Mouse (Mus musculus) liver, embryonic 11.5 days (tissue): ENCODE data around the gene Havcr2. TPM values are rescaled to one million over a fixed set of nuclear protein-coding genes. Genes with fewer than 3 reads are reported as not detected.
"Not testable (repeated sequence)": the region's sequence is repeated elsewhere in the genome, so short reads cannot be mapped to it uniquely, and the experiment has no call there.

Experiments
- ATAC-seq: fragments of 200-750 bp; cut with Nextera tagmentation; replicated peaks from 2 replicates; pipeline ENCODE4 v1.8.0; 2017; ENCODE audit warnings: moderate number of reproducible peaks, mild to moderate bottlenecking, moderate TSS enrichment, moderate library complexity; ENCODE audit not compliant: low FRiP score
- DNase-seq: peaks from one replicate; pipeline ENCODE4 v3.0.0-alpha.2; 2017; ENCODE audit warnings: low spot score
- H3K27ac ChIP-seq: fragments of 300-500 bp; sonication (generic); 2 replicates; pipeline ENCODE4 v1.5.1; 2014; ENCODE audit warnings: mild to moderate bottlenecking, low read depth, low read length, control low read depth
- H3K27me3 ChIP-seq: fragments of 300-500 bp; sonication (generic); replicated peaks from 2 replicates; pipeline ENCODE4 v1.6.1; 2014; ENCODE audit warnings: low read length, mixed read lengths; ENCODE audit not compliant: control insufficient read depth, insufficient read depth
- H3K36me3 ChIP-seq: fragments of 300-500 bp; sonication (generic); 2 replicates; pipeline ENCODE4 v1.6.1; 2014; ENCODE audit warnings: mild to moderate bottlenecking, low read length, moderate library complexity, mixed read lengths; ENCODE audit not compliant: control insufficient read depth, insufficient read depth
- H3K4me1 ChIP-seq: fragments of 300-500 bp; sonication (generic); replicated peaks from 2 replicates; pipeline ENCODE4 v1.6.1; 2014; ENCODE audit warnings: low read length, mixed read lengths; ENCODE audit not compliant: control insufficient read depth, insufficient read depth
- H3K4me2 ChIP-seq: fragments of 300-500 bp; sonication (generic); 2 replicates; pipeline ENCODE4 v1.6.1; 2014; ENCODE audit warnings: mild to moderate bottlenecking, control low read depth, moderate library complexity
- H3K4me3 ChIP-seq: fragments of 300-500 bp; sonication (generic); 2 replicates; pipeline ENCODE4 v1.5.1; 2014; ENCODE audit warnings: low read depth, low read length, control low read depth
- H3K9ac ChIP-seq: fragments of 300-500 bp; sonication (generic); 2 replicates; pipeline ENCODE4 v1.6.1; 2014; ENCODE audit warnings: low read depth, low read length, control low read depth
- H3K9me3 ChIP-seq: fragments of 300-500 bp; sonication (generic); 2 replicates; pipeline ENCODE4 v1.6.1; 2016; ENCODE audit warnings: low read length, inconsistent platforms, mixed read lengths; ENCODE audit not compliant: control insufficient read depth
- WGBS: fragments of 180-500 bp; shearing (Covaris S2); extraction: QIAGEN DNeasy Blood & Tissue Kit; methylation state at CpG from one replicate; pipeline ENCODE4 v1.1.7; 2014; 5-methylcytosine and 5-hydroxymethylcytosine counted together
- polyA plus RNA-seq: library from polyadenylated mRNA; unstranded; fragments of >200 nt; fragmentation: Nextera tagmentation; extraction: Ambion mirVana; gene quantifications from 2 replicates; pipeline ENCODE4 v1.2.1, GENCODE M21; 2014

Havcr2 gene
- 0.15 TPM in 1 of 2 replicates, not detected in the other for polyA plus RNA-seq

DNA sequence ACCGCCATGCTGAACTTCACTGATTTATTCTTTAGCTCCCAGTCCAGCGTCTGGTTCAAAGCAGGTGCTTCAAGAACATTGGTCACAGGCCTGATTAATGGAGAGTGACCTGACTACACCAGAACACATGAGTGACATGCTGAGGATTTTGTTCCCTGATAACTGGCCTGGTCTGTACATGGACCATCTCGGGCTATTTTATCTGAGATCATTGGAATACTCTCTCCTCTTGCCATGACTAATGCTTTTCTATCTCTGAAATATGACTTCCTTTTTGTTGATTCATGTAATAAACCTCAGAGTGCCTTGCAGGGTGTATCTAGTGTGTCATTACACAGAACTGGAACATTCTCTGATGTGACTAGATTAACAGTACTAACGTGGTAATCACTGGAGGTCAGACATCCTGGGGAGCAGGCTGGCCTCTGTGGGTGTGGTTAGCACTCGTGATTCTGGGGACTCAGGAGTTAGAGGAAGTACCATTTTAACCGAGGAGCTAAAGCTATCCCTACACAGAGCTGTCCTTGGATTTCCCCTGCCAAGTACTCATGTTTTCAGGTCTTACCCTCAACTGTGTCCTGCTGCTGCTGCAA lies at the start of gene Havcr2:
Gene Havcr2, plus strand, starts transcription at position 483 of the 593 bp plus-strand sequence.
- H3K4me1 ChIP-seq, result peaks cover 4% of the 10 kb centered on the region
- no peak within 1 kb of the TSS for H3K9ac ChIP-seq
- ATAC-seq (peak; percentile 85), DNase-seq (no peak)
- no peaks in the 10 kb centered on the region for H3K36me3 ChIP-seq
- no peaks in the 10 kb centered on the region for H3K9me3 ChIP-seq
- no peak within 1 kb of the TSS for H3K27ac ChIP-seq
- no peak within 1 kb of the TSS for H3K4me3 ChIP-seq
- no peaks in the 10 kb centered on the region for H3K27me3 ChIP-seq
- H3K4me2 ChIP-seq, result no peak within 1 kb of the TSS
- 44% methylated on average over 6 of the region's 6 CpGs for WGBS

DNA sequence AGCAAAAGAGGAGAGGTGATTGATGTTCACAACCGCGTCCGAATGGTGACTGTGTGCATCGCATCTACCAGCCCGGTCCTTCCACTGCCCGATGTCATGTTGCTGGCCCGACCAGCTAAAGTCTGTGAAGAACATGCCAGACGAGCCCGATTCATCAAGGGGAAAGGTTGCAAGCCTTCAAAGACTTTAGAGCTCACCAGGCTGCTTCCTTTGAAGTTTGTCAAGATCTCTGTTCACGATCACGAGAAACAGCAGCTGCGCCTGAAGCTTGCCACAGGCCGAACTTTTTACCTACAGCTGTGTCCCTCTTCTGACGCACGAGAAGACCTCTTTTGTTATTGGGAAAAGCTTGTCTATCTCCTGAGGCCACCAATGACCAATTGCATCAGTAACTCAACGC lies 49.7 kb upstream of the Havcr2 start:
- H3K4me3 ChIP-seq, result no peak overlapping the region
- H3K4me2 ChIP-seq, result no peak overlapping the region
- no peaks in the 10 kb centered on the region for H3K36me3 ChIP-seq
- H3K27ac ChIP-seq, result no peak overlapping the region
- WGBS, result 82% methylated on average over 16 of the region's 16 CpGs
- no peaks in the 10 kb centered on the region for H3K27me3 ChIP-seq
- no peak overlapping the region for H3K9ac ChIP-seq
- H3K4me1 ChIP-seq, result no peaks in the 10 kb centered on the region
- H3K9me3 ChIP-seq, result no peaks in the 10 kb centered on the region
- ATAC-seq (no peak), DNase-seq (no peak)

DNA sequence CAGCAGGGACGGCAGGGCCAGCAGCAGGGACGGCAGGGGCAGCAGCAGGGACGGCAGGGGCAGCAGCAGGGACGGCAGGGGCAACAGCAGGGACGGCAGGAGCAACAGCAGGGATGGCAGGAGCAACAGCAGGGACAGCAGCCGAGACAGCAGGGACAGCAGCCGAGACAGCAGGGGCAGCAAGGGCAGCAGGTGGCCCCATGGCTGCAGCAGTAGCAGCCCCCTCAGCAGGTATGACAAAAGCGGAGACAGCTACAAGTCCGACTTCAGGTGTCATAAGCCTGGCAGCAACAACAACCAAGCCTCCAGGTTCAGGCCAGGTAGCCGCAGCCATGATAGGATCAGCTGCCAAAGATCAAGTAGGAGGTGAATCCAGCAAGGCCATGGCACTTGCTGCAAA lies 48.0 kb upstream of the Havcr2 start:
- no peaks in the 10 kb centered on the region for H3K36me3 ChIP-seq
- no peaks in the 10 kb centered on the region for H3K27me3 ChIP-seq
- no peaks in the 10 kb centered on the region for H3K9me3 ChIP-seq
- no peak for DNase-seq
- no peak overlapping the region for H3K4me2 ChIP-seq
- no peak overlapping the region for H3K9ac ChIP-seq
- 53% methylated on average over 10 of the region's 10 CpGs for WGBS
- H3K4me3 ChIP-seq, result no peak overlapping the region
- no peak for ATAC-seq
- no peaks in the 10 kb centered on the region for H3K4me1 ChIP-seq
- no peak overlapping the region for H3K27ac ChIP-seq

DNA sequence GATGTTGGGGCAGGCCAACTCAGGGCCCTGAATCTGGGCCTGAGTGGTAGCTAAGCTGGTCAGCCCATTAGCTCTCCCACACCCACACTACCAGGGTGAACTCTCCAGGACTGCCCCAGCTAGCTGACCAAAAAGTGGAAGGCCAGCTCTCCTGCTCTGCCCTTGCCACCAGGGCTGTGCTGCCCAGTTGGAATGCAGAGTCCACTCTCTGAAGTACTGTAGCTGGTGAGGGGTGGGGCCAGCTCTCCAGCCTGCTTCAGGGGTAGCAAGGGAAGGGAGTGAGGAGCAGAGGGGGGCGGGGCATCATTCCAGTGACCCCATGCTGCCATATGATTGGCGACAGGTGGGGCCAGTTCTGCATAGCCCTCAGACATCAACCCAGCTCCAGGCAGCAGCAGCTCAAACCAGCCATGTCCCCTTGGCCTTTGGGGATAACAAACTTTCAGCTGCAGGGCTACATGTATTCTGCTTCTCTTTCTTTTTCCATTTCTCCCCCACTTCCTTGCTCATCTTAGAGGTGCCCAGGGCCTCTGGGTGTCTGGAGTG lies 44.6 kb upstream of the Havcr2 start:
- WGBS, result 50% methylated on average over 2 of the region's 2 CpGs
- no peak overlapping the region for H3K27ac ChIP-seq
- no peak for ATAC-seq
- DNase-seq, result no peak
- H3K4me2 ChIP-seq, result no peak overlapping the region
- H3K4me1 ChIP-seq, result no peaks in the 10 kb centered on the region
- no peaks in the 10 kb centered on the region for H3K27me3 ChIP-seq
- no peak overlapping the region for H3K9ac ChIP-seq
- H3K4me3 ChIP-seq, result no peak overlapping the region
- no peaks in the 10 kb centered on the region for H3K36me3 ChIP-seq
- H3K9me3 ChIP-seq, result no peaks in the 10 kb centered on the region

DNA sequence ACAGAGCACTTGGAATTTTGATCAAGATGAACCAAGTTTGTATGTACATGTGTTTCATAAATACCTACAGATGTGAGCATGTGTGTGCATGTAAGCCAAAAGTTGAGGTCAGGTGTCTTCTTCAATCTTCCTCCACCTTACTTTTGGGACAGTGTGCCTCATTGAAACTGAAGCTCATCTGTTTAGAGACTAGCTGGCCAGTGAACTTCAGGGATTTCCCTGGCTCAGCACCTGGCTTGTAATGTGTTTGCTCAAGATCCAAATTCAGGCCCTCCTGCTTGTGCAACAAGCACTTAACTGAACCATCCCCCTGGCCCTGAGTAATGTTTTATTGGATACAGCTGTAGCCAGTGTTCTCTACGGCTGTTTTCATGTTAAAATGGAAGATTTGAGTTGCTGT lies 36.3 kb upstream of the Havcr2 start:
- H3K4me2 ChIP-seq, result no peak overlapping the region
- H3K9ac ChIP-seq, result no peak overlapping the region
- H3K27ac ChIP-seq, result no peak overlapping the region
- H3K4me3 ChIP-seq, result no peak overlapping the region
- H3K36me3 ChIP-seq, result no peaks in the 10 kb centered on the region
- H3K9me3 ChIP-seq, result no peaks in the 10 kb centered on the region
- WGBS, result 49% methylated on average over 1 of the region's 1 CpGs
- H3K27me3 ChIP-seq, result no peaks in the 10 kb centered on the region
- no peaks in the 10 kb centered on the region for H3K4me1 ChIP-seq
- DNase-seq, result no peak
- no peak for ATAC-seq

DNA sequence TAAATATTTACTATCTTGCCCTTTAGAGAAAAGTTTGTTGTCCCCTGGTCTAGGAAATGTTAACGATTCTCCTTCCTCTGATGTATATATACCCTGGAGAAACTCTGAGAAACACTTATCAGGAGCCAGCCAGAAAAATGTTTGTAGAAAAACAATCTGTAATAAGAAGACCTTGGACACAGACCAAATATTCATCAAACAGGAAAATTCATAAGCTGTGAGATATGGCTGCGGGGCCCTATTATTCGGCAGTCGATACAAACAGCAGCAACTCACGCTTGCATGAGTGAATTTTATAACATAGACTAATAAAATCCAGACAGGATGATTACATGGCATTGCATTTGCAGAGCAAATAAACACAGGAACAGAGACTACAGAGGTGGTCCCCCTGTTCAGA lies 35.9 kb upstream of the Havcr2 start:
- no peaks in the 10 kb centered on the region for H3K9me3 ChIP-seq
- no peaks in the 10 kb centered on the region for H3K4me1 ChIP-seq
- no peak overlapping the region for H3K4me3 ChIP-seq
- 81% methylated on average over 5 of the region's 5 CpGs for WGBS
- no peaks in the 10 kb centered on the region for H3K27me3 ChIP-seq
- no peak for DNase-seq
- no peaks in the 10 kb centered on the region for H3K36me3 ChIP-seq
- no peak overlapping the region for H3K27ac ChIP-seq
- H3K9ac ChIP-seq, result no peak overlapping the region
- ATAC-seq, result no peak
- H3K4me2 ChIP-seq, result no peak overlapping the region

DNA sequence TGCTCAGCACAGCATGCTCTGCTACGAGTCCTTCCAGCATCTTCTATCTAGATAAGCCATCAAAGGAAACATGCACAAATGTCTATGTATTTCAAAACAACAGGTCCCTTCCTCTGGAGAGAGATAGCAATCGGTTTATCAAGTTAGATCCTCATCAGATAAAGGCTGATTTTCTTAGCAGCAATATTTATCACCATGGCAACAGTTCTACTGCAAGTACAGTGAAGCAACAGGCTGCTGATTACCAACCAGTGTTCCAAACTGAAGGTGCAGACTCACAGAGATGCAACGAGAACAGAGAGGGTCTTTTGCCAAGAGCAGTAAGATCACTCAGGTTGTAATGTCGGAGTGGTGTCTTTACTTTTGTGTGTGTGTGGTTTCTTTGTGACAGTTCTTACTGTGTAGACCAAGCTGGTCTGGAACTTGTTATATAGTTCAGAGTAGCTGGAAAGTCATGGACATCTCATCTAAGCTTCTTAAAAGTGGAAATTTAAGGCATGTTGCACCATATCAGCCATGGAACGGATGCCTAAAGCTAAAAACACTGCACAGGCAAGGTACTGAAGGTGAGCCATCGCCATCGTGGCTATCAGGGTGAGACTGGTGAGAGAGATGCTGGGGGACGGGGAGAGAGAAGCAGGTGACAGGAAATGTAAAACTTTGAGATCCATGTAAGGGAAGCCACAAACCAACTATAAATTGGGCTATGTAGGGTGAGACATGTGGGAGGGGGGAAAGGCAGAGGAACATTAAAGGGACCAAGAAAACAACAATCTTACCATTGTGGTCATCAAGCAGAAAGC lies 33.4 kb upstream of the Havcr2 start:
- H3K4me1 ChIP-seq, result no peaks in the 10 kb centered on the region
- H3K4me3 ChIP-seq, result no peak overlapping the region
- no peaks in the 10 kb centered on the region for H3K9me3 ChIP-seq
- ATAC-seq (no peak), DNase-seq (no peak)
- no peaks in the 10 kb centered on the region for H3K36me3 ChIP-seq
- no peak overlapping the region for H3K4me2 ChIP-seq
- H3K27me3 ChIP-seq, result no peaks in the 10 kb centered on the region
- WGBS, result 69% methylated on average over 8 of the region's 8 CpGs
- no peak overlapping the region for H3K27ac ChIP-seq
- no peak overlapping the region for H3K9ac ChIP-seq

DNA sequence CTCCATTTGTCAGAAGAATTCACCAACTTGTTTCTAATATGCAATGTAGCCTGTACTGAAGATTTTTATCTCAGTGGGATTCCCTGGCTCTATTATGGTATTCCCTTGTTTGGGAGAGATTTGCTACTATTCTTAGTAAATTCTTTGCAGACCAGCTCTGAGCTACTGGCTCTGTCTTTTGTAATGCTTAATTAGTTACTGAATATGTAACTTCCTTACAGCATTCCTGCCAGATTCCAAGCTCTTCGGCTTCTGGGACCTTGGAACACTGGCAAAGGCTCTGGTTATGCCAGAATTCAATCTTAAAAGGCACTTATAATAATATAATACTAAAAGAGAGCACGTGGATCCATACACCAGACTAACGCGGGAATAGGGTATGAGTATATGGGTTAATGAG lies 26.6 kb upstream of the Havcr2 start:
- not testable (repeated sequence) for H3K4me1 ChIP-seq, H3K4me2 ChIP-seq, H3K9ac ChIP-seq, H3K36me3 ChIP-seq, H3K27ac ChIP-seq, ATAC-seq, H3K9me3 ChIP-seq, H3K27me3 ChIP-seq, DNase-seq, H3K4me3 ChIP-seq
- WGBS, result 42% methylated on average over 4 of the region's 4 CpGs

DNA sequence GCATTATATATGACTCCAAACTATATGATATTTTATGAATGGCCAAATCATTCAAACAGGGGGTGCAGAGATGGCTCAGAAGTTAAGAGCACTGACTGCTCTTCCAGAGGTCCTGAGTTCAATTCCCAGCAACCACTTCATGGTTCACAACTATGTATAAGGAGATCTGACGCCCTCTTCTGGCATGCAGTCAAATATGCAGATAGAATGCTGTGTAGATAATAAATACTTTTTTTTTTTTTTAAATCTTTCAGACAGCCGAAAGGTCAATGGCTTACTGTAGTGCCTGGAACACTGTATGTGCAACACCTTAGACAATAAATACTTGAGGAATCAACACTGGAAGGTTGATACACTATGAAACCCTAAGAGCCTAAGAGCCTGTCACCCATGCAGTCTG lies 24.6 kb upstream of the Havcr2 start:
- no peaks in the 10 kb centered on the region for H3K36me3 ChIP-seq
- 86% methylated on average over 2 of the region's 2 CpGs for WGBS
- H3K4me3 ChIP-seq, result no peak overlapping the region
- H3K4me2 ChIP-seq, result no peak overlapping the region
- DNase-seq, result no peak
- ATAC-seq, result no peak
- no peak overlapping the region for H3K27ac ChIP-seq
- 0 out of 2 replicates have a peak, but pooled peaks cover 3% of the 10 kb centered on the region for H3K4me1 ChIP-seq
- no peaks in the 10 kb centered on the region for H3K9me3 ChIP-seq
- no peaks in the 10 kb centered on the region for H3K27me3 ChIP-seq
- no peak overlapping the region for H3K9ac ChIP-seq
